Mouse (Mus musculus): ENCODE data around the gene Btc.

Btc gene

GRCm38 (mm10) chr5:91402339-91403211 lies at the start of gene Btc:
Btc (minus strand) TSS chr5:91402994.
- peak; percentile 54 for DNase-seq (ENCODE audit: low spot score)

GRCm38 (mm10) chr5:91444981-91445517 lies 42.3 kb upstream of the Btc start:
- DNase-seq (ENCODE audit: low spot score), result peak; percentile 21

DNA sequence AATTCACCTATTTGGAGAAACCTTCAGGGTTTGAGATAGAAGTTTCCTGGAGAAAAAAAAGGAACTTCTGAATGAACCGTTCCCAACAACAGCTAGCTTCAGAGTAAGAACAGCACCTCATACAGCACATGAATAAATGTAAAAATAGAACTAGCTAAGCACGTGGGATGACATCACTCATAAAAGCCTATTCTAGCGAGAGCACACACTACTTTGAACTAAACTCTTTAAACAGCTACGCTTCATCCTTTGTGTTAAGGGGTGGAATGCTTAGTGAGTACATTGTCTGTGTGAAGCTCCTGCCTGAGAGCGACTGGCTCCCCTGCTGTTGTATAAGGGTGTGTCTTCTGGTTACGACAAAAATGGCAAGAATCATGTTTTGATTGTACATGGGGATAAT lies 33.8 kb upstream of the Btc start:
- no peak for DNase-seq (ENCODE audit: low spot score)

DNA sequence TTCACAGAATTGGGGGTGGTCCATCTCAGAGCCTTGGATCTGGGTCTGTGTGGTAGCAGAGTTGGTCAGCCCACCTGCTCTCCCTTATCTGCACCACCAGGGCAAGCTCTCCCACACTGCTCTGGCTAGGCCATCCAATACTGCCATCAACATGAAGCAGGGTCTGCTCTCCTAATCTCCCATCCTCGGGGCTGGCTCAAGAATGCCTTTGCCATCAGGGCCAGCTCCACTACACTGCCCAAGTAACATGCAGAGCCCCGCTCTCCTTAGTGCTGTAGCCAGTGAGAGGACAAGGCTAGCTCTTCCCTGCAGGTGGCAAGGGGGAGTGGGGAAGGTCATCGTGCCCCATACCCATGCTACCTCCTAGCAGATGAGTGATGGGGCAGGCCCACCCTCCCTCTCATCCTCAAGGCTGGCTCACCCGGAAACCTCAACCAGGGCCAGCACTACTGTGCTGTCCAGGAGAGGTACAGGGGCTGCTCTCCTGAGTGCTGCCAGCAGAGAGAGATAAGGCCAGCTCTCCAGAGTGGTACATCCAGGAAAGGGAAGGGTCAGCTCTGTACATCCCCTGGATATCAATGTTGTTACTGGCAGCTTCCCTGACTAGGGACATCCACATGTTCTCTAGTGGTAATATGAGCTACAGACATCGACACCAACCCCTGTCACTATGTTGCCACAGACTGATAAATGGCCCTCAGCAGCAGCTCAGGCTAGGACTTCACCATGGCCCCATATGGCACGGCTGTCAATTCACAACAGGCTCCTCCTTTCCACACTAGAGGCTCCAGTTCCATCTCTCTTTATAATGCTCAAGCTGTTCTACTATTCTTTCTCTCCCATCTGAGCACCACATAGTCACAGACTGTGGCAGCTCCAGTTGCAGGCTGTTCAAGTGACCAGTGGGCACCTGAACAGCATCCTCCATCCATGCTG lies 32.2 kb upstream of the Btc start:
- DNase-seq (ENCODE audit: low spot score), result no peak

GRCm38 (mm10) chr5:91428547-91428946 lies 25.8 kb upstream of the Btc start:
- no peak for DNase-seq (ENCODE audit: low spot score)

DNA sequence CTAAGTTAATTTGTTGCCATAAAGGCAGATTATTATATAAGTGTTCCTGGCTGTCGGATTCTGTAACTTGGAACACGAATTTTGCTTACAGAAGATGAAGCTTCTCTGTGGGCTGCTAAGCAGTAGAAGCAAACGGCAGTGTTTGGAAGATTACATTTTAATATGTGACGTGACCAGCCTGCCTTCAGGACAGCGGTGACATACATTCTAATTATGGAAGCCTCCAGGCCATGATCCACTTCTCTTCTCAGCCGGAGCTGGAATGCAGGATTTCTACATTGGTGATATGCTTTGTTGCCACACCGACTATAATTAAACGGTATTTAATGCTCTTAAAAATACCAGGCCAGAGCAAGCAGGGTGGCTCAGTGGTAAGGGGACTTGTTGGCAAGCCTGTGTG lies 11.0 kb upstream of the Btc start:
- no peak for DNase-seq (ENCODE audit: low spot score)

GRCm38 (mm10) chr5:91404263-91404662 lies 1.5 kb upstream of the Btc start:
- no peak for DNase-seq (ENCODE audit: low spot score)

GRCm38 (mm10) chr5:91403281-91403680 lies 487 bp upstream of the Btc start:
- DNase-seq (ENCODE audit: low spot score), result no peak

DNA sequence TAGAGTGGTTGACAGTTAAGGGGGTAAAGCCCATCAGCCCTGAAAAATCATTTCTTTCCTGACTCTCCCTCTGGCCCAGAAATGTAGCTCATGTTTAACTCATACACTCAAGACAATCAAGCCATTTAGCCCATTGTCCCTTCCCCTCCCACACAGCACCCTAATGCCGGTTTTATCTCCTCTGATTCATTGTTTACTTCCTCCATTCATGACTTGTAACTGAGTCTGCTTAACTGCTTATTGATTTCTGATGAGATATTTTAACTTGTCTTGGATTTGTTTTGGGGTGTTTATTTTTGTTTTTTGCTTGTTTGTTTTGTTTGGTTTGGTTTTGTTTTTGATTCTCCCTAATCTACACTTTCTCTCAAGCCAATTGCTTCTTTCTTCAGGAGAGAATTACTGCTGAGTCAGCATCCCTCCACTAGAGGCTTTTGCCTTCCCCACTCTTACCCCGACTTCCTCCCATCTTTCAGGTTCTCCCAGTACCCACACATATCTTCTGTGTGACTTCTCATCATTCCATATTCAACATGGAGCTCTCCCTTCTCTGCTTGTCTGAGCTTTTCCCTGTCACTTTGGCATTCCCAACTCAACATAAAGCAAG lies 2.2 kb downstream of the Btc start:
- no peak for DNase-seq (ENCODE audit: low spot score)

GRCm38 (mm10) chr5:91375467-91375866 lies 27.3 kb downstream of the Btc start:
- DNase-seq (ENCODE audit: low spot score), result no peak

GRCm38 (mm10) chr5:91368061-91368565 lies 34.7 kb downstream of the Btc start:
- no peak for DNase-seq (ENCODE audit: low spot score)

DNA sequence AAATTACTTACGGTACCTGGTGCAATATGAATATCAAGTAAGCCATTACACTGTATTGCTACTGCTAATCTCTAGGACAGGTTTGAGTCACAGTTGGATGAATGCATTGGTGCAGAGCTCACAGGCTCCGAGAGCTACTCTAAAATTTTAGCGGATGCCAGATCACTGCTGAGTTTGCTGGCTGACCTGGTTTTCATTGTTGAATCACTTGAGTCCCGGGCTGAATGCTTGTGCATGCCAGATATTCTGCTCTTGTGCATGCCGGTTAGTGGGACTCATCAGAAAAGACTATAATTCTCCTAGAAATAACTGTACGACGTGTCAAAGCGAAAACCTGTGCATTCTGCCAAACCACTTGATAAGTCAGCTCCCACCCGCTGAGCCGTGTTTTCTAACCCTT lies 35.9 kb downstream of the Btc start:
- no peak for DNase-seq (ENCODE audit: low spot score)

GRCm38 (mm10) chr5:91363274-91363991 lies 39.4 kb downstream of the Btc start:
- no peak for DNase-seq (ENCODE audit: low spot score)

GRCm38 (mm10) chr5:91352645-91353044 lies 50.1 kb downstream of the Btc start:
- peak; percentile 20 for DNase-seq (ENCODE audit: low spot score)

- no peak for DNase-seq (ENCODE audit: low spot score)
These were observed 57.1 kb downstream of the Btc start for GRCm38 (mm10) chr5:91345681-91346080.

- DNase-seq (ENCODE audit: low spot score), result no peak
These were observed 57.7 kb downstream of the Btc start for GRCm38 (mm10) chr5:91345064-91345463.

DNA sequence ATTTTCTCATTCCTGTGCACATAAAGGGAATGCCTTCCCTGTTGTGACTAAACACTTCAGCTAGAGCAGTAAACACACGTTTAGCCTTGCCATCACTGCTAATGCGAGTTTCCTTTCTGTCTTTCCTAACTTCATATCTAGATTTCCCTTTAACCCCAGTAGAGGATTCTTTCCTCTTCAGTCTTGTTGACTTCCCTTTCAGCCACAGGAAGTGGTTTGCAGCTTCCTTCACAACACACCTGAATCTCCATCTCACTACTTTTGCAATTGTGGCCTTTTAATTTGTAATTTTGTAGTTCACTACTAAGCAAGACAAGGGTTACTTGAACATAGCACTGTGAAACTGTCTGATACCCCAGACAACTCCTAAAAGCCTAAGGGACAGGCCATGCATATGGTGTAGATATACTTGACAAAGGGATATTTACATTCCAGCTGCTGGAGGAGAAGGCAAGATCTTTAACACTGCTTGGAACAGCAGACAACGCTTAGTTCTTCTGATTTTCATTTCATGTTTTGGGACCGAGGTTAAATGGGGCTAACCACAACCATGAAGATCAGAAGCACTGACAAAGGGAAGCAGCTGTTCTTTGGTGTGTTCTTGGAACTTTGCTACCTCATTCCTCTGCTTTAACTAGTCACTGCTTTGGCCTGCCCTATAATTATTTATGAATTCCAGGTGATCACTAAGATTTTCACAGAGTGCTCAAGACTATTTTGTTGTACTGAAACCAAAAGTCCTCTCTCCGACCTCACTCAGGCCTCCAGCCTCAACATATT lies 60.6 kb downstream of the Btc start:
- DNase-seq (ENCODE audit: low spot score), result no peak

GRCm38 (mm10) chr5:91334227-91334626 lies 68.6 kb downstream of the Btc start:
- no peak for DNase-seq (ENCODE audit: low spot score)

DNA sequence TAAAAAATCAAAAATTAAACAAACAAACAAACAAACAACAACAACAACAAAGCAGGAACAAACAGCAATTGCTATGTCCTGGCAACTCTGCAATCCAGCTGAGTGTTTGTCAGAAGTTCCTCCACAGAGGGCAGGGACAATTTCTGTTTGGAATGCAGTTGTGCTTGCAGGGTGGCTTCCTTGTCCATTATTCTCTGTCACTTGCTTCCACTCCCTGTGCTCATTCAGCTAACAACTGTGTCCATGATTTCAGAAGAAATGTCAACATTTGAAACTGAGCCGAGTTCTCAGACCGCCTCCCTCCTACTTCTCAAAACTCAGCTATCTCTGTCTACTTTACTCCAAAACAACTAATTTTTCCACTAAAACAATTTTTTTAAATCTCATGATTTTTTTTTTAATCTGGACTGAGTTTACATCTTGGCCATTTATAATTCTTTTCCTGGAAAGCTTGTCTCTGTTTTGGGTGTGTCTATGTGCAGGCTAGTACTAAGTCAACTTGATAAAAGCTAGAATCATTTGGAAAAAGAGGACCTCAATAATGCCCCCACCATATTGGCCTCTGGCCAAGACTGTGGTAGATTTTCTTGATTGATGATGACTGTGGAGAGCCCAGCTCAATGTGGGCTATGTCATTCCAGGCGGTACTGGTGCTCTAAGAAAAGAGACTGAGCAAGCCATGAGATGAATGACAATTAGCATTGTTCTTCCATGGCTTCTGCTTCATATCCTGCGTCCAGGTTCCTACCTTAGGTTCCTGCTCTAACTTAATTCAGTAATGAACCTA lies 70.5 kb downstream of the Btc start:
- DNase-seq (ENCODE audit: low spot score), result no peak

DNA sequence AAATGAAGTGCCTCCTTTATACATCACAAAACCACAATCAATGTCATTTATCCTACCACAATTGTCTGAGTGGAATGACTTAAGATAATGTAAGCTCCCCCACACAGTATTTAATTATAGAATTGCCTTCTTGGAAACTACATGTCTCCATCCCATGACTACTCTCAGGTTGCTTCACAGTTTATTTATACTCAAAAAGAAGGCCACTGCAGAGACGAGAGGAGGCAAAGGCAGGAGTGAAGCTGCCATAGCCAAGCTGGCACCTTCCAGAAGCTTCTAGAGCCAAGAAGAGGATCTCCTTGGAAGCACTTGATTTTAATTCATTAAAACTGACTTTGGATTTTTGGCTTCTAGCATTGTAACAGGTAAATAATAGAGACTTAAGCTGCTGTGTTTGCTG lies 81.0 kb downstream of the Btc start:
- DNase-seq (ENCODE audit: low spot score), result no peak

Measured in retina, embryonic 14.5 days (tissue).